Mouse (Mus musculus) MEL (cell line): ENCODE data around the gene Tet3. TPM values are rescaled to one million over a fixed set of nuclear protein-coding genes. Genes with fewer than 3 reads are reported as not detected.

Source experiments
- DNase-seq: peaks from one replicate; pipeline ENCODE4 v3.0.0; 2011; ENCODE audit warnings: low read depth, low spot score
- H3K27ac ChIP-seq: 2 replicates; pipeline ENCODE4 v1.5.1; 2012; ENCODE audit warnings: low read depth, mild to moderate bottlenecking, control low read depth, low read length, moderate library complexity; ENCODE audit not compliant: control insufficient read depth
- H3K27me3 ChIP-seq, 2 experiments: fragments of 150-350 bp in 1 of 2; sonication (generic) in 1 of 2; 2 replicates each; pipeline ENCODE4 v1.6.1; 2012; ENCODE audit warnings: low read length in 2 of 2, mild to moderate bottlenecking in 2 of 2, improper control_type of control experiment in 1 of 2, moderate library complexity in 1 of 2; ENCODE audit not compliant: insufficient read depth in 2 of 2, control insufficient read depth in 1 of 2
- H3K36me3 ChIP-seq, 2 experiments: 2 replicates each; pipeline ENCODE4 v1.6.1; 2012 to 2014; ENCODE audit warnings: low read length in 2 of 2, improper control_type of control experiment in 1 of 2, inconsistent platforms in 1 of 2, mild to moderate bottlenecking in 1 of 2; ENCODE audit not compliant: insufficient read depth in 2 of 2, control insufficient read depth in 1 of 2
- H3K4me1 ChIP-seq, 2 experiments: fragments of 150-350 bp in 1 of 2; sonication (generic) in 1 of 2; 2 replicates each; pipeline ENCODE4 v1.6.1; 2012; ENCODE audit warnings: low read length in 2 of 2, improper control_type of control experiment in 1 of 2, mild to moderate bottlenecking in 1 of 2; ENCODE audit not compliant: insufficient read depth in 2 of 2, control insufficient read depth in 1 of 2
- H3K4me3 ChIP-seq, 2 experiments: fragments of 150-350 bp in 1 of 2; sonication (generic) in 1 of 2; 2 replicates each; pipeline ENCODE4 v1.5.1; 2012; ENCODE audit warnings: low read depth in 2 of 2, low read length in 2 of 2, mild to moderate bottlenecking in 2 of 2, moderate library complexity in 2 of 2, control low read depth in 1 of 2, improper control_type of control experiment in 1 of 2; ENCODE audit not compliant: control insufficient read depth in 1 of 2, insufficient read depth in 1 of 2
- H3K79me2 ChIP-seq: 2 replicates; pipeline ENCODE4 v1.6.1; 2012; ENCODE audit warnings: mild to moderate bottlenecking, low read length, moderate library complexity; ENCODE audit not compliant: control insufficient read depth, poor library complexity, insufficient read depth
- H3K9ac ChIP-seq: 2 replicates; pipeline ENCODE4 v1.6.1; 2012; ENCODE audit warnings: low read depth, mild to moderate bottlenecking, control low read depth, low read length, moderate library complexity; ENCODE audit not compliant: control insufficient read depth, poor library complexity, severe bottlenecking
- H3K9me3 ChIP-seq: fragments of 150-350 bp; sonication (generic); replicated peaks from 2 replicates; pipeline ENCODE4 v1.6.1; 2012; ENCODE audit warnings: mild to moderate bottlenecking, low read length, improper control_type of control experiment, moderate library complexity; ENCODE audit not compliant: insufficient read depth
- BHLHE40 ChIP-seq: IDR thresholded peaks from 2 replicates; pipeline ENCODE4 v1.6.1; 2012; ENCODE audit warnings: low read depth, mild to moderate bottlenecking, inconsistent platforms, low read length, improper control_type of control experiment, borderline replicate concordance
- CHD2 ChIP-seq: IDR thresholded peaks from 2 replicates; pipeline ENCODE4 v1.6.1; 2011; ENCODE audit warnings: low read length, improper control_type of control experiment
- E2F4 ChIP-seq: IDR thresholded peaks from 2 replicates; pipeline ENCODE4 v1.6.1; 2011; ENCODE audit warnings: low read depth, low read length, improper control_type of control experiment, borderline replicate concordance
- ELF1 ChIP-seq: IDR thresholded peaks from 2 replicates; pipeline ENCODE4 v1.6.1; 2014; ENCODE audit warnings: low read depth, mild to moderate bottlenecking, inconsistent platforms, low read length, improper control_type of control experiment, moderate library complexity
- ETS1 ChIP-seq: IDR thresholded peaks from 2 replicates; pipeline ENCODE4 v1.6.1; 2012; ENCODE audit warnings: low read depth, mild to moderate bottlenecking, inconsistent platforms, low read length, improper control_type of control experiment, moderate library complexity
- GABPA ChIP-seq: IDR thresholded peaks from 2 replicates; pipeline ENCODE4 v1.6.1; 2012; ENCODE audit warnings: low read depth, mild to moderate bottlenecking, inconsistent platforms, low read length, improper control_type of control experiment, moderate library complexity
- GATA1 ChIP-seq: IDR thresholded peaks from 2 replicates; pipeline ENCODE4 v1.6.1; 2011; ENCODE audit warnings: low read depth, low read length, improper control_type of control experiment
- HCFC1 ChIP-seq: IDR thresholded peaks from 2 replicates; pipeline ENCODE4 v1.6.1; 2012; ENCODE audit warnings: low read depth, mild to moderate bottlenecking, inconsistent platforms, low read length, improper control_type of control experiment, moderate library complexity
- MEF2A ChIP-seq: IDR thresholded peaks from 2 replicates; pipeline ENCODE4 v1.6.1; 2014; ENCODE audit warnings: low read depth, mild to moderate bottlenecking, inconsistent platforms, low read length, improper control_type of control experiment; ENCODE audit not compliant: poor library complexity, insufficient replicate concordance, severe bottlenecking; ENCODE audit errors: extremely low read depth
- MXI1 ChIP-seq: IDR thresholded peaks from 2 replicates; pipeline ENCODE4 v1.6.1; 2011; ENCODE audit warnings: mild to moderate bottlenecking, low read depth, low read length, improper control_type of control experiment
- MYC ChIP-seq: IDR thresholded peaks from 2 replicates; pipeline ENCODE4 v1.6.1; 2011; ENCODE audit warnings: low read depth, mild to moderate bottlenecking, low read length, improper control_type of control experiment, moderate library complexity
- NELFE ChIP-seq: IDR thresholded peaks from 2 replicates; pipeline ENCODE4 v1.6.1; 2011; ENCODE audit warnings: low read depth, low read length, improper control_type of control experiment
- POLR2AphosphoS2 ChIP-seq: IDR thresholded peaks from 2 replicates; pipeline ENCODE4 v1.6.1; 2011; ENCODE audit warnings: low read length, improper control_type of control experiment
- POLR2AphosphoS5 ChIP-seq: IDR thresholded peaks from 2 replicates; pipeline ENCODE4 v1.6.1; 2012; ENCODE audit warnings: low read depth, borderline replicate concordance, mild to moderate bottlenecking, inconsistent platforms, low read length, moderate library complexity, mixed read lengths
- RAD21 ChIP-seq: IDR thresholded peaks from 2 replicates; pipeline ENCODE4 v1.6.1; 2011; ENCODE audit warnings: mild to moderate bottlenecking, low read depth, low read length, improper control_type of control experiment
- RCOR1 ChIP-seq: IDR thresholded peaks from 2 replicates; pipeline ENCODE4 v1.6.1; 2012; ENCODE audit warnings: low read depth, mild to moderate bottlenecking, inconsistent platforms, low read length, improper control_type of control experiment
- SIN3A ChIP-seq: IDR thresholded peaks from 2 replicates; pipeline ENCODE4 v1.6.1; 2012; ENCODE audit warnings: low read length, improper control_type of control experiment, inconsistent platforms
- SMC3 ChIP-seq: IDR thresholded peaks from 2 replicates; pipeline ENCODE4 v1.6.1; 2011; ENCODE audit warnings: low read depth, low read length, improper control_type of control experiment
- TAL1 ChIP-seq: IDR thresholded peaks from 2 replicates; pipeline ENCODE4 v1.6.1; 2012; ENCODE audit warnings: mild to moderate bottlenecking, inconsistent platforms, low read length, moderate library complexity, mixed read lengths
- TCF12 ChIP-seq: IDR thresholded peaks from 2 replicates; pipeline ENCODE4 v1.6.1; 2014; ENCODE audit warnings: low read depth, mild to moderate bottlenecking, inconsistent platforms, low read length, improper control_type of control experiment, moderate library complexity
- UBTF ChIP-seq: IDR thresholded peaks from 2 replicates; pipeline ENCODE4 v1.6.1; 2012; ENCODE audit warnings: low read depth, mild to moderate bottlenecking, inconsistent platforms, low read length, improper control_type of control experiment, moderate library complexity, borderline replicate concordance; ENCODE audit not compliant: insufficient read depth
- USF1 ChIP-seq: IDR thresholded peaks from 2 replicates; pipeline ENCODE4 v1.6.1; 2014; ENCODE audit warnings: low read depth, mild to moderate bottlenecking, inconsistent platforms, low read length, improper control_type of control experiment, moderate library complexity
- USF2 ChIP-seq, 2 experiments: IDR thresholded peaks; 2 replicates each; pipeline ENCODE4 v1.6.1; 2011 to 2012; ENCODE audit warnings: improper control_type of control experiment in 2 of 2, low read length in 2 of 2, borderline replicate concordance in 1 of 2, inconsistent platforms in 1 of 2, low read depth in 1 of 2, mild to moderate bottlenecking in 1 of 2; ENCODE audit not compliant: insufficient read depth in 1 of 2
- ZC3H11A ChIP-seq: IDR thresholded peaks from 2 replicates; pipeline ENCODE4 v1.6.1; 2012; ENCODE audit warnings: low read depth, mild to moderate bottlenecking, inconsistent platforms, low read length, improper control_type of control experiment
- ZNF384 ChIP-seq: IDR thresholded peaks from 2 replicates; pipeline ENCODE4 v1.6.1; 2012; ENCODE audit warnings: low read depth, mild to moderate bottlenecking, inconsistent platforms, low read length, improper control_type of control experiment
- polyA plus RNA-seq, 2 experiments: library from polyadenylated mRNA; stranded (reverse) in 1 of 2; unstranded in 1 of 2; fragments of >175 nt in 1 of 2; fragments of >200 nt in 1 of 2; gene quantifications; 2 replicates each; pipeline versions ENCODE4 v1.2.1 to v1.2.4; 2012; ENCODE audit warnings: low replicate concordance in 2 of 2, low read depth in 1 of 2; ENCODE audit not compliant: insufficient read length in 2 of 2, insufficient read depth in 1 of 2, missing spikeins in 1 of 2
- total RNA-seq: library from RNA; depleted of rRNA; stranded (reverse); fragments of 300-350 nt; gene quantifications from 2 replicates; pipeline ENCODE4 v1.2.3, GENCODE M21; 2012

Tet3 gene
- total and polyA plus RNA-seq, 3 experiments = 11.6 to 35.3 (median 22.9) TPM

- Histone ChIP-seq H3K27ac (no peak overlapping the region), H3K36me3 (peaks cover 3 to 14% of the 10 kb centered on the region in 2 experiments), H3K4me3 (no peak overlapping the region), H3K27me3 (no peaks in the 10 kb centered on the region), H3K4me1 (no peaks in the 10 kb centered on the region), H3K79me2 (peaks cover 2% of the 10 kb centered on the region; the same call in 1 of the 2 replicates), H3K9me3 (no peaks in the 10 kb centered on the region), H3K9ac (no peak overlapping the region)
- no peak for TF ChIP-seq CHD2
- no peak for TF ChIP-seq ELF1
- TF ChIP-seq USF2 (IDR thresholded peaks at IDR 0.05; ENCODE audit: borderline replicate concordance in 1 of 2, insufficient read depth in 1 of 2, low read depth in 1 of 2, low read length in 2 of 2) = no peak
- TF ChIP-seq E2F4 = no peak
- TF ChIP-seq MEF2A = no peak
- no peak for TF ChIP-seq GABPA
- TF ChIP-seq GATA1 = no peak
- no peak for TF ChIP-seq NELFE
- no peak for TF ChIP-seq ZC3H11A
- no peak for DNase-seq
Observed at GRCm38 (mm10) chr6:83408510-83408909, 50.4 kb downstream of the Tet3 start.

GRCm38 (mm10) chr6:83405511-83406064, 53.3 kb downstream of the Tet3 start:
- Histone ChIP-seq H3K4me1 (no peaks in the 10 kb centered on the region), H3K9ac (no peak overlapping the region), H3K27me3 (no peaks in the 10 kb centered on the region), H3K27ac (no peak overlapping the region), H3K79me2 (no peaks in the 10 kb centered on the region), H3K9me3 (no peaks in the 10 kb centered on the region), H3K4me3 (no peak overlapping the region), H3K36me3 (peaks cover 3 to 21% of the 10 kb centered on the region in 2 experiments)
- no peak for DNase-seq
- TF ChIP-seq BHLHE40 (no peak), HCFC1 (no peak), SMC3 (no peak), NELFE (no peak), CHD2 (no peak), RCOR1 (no peak), TCF12 (no peak), GATA1 (no peak), TAL1 (no peak), UBTF (no peak), ZNF384 (no peak), MEF2A (no peak), USF1 (no peak), RAD21 (no peak), ETS1 (no peak), SIN3A (no peak), POLR2AphosphoS2 (no peak), MYC (no peak), MXI1 (no peak), POLR2AphosphoS5 (no peak)
